Mouse (Mus musculus) embryonic facial prominence, embryonic 13.5 days (tissue): ENCODE results near the gene Lsm11. TPM values are rescaled to one million over a fixed set of nuclear protein-coding genes. Genes with fewer than 3 reads are reported as not detected.
A peak's percentile ranks its signal among the peaks of the same experiment; 100 is the strongest.
"Not testable (repeated sequence)": the region's sequence is repeated elsewhere in the genome, so short reads cannot be mapped to it uniquely, and the experiment has no call there.

ENCODE experiments used
- ATAC-seq: fragments of 200-750 bp; cut with Nextera tagmentation; 2 replicates; pipeline ENCODE4 v1.8.0; 2017; ENCODE audit warnings: low read depth; ENCODE audit not compliant: insufficient number of reproducible peaks, insufficient read depth, low FRiP score, low TSS enrichment
- H3K27ac ChIP-seq: fragments of 300-500 bp; sonication (generic); 2 replicates; pipeline ENCODE4 v1.5.1; 2015; ENCODE audit warnings: moderate library complexity, mild to moderate bottlenecking, inconsistent platforms
- H3K27me3 ChIP-seq: fragments of 300-500 bp; sonication (generic); 2 replicates; pipeline ENCODE4 v1.6.1; 2015; ENCODE audit warnings: mild to moderate bottlenecking, inconsistent platforms
- H3K36me3 ChIP-seq: fragments of 300-500 bp; sonication (generic); 2 replicates; pipeline ENCODE4 v1.6.1; 2015; ENCODE audit warnings: mild to moderate bottlenecking, inconsistent platforms
- H3K4me1 ChIP-seq: fragments of 300-500 bp; sonication (generic); 2 replicates; pipeline ENCODE4 v1.6.1; 2015; ENCODE audit warnings: inconsistent platforms
- H3K4me2 ChIP-seq: fragments of 300-500 bp; sonication (generic); 2 replicates; pipeline ENCODE4 v1.6.1; 2015; ENCODE audit warnings: moderate library complexity, mild to moderate bottlenecking, inconsistent platforms
- H3K4me3 ChIP-seq: fragments of 300-500 bp; sonication (generic); 2 replicates; pipeline ENCODE4 v1.5.1; 2015; ENCODE audit warnings: mild to moderate bottlenecking, inconsistent platforms
- H3K9ac ChIP-seq: fragments of 300-500 bp; sonication (generic); 2 replicates; pipeline ENCODE4 v1.6.1; 2015; ENCODE audit warnings: mild to moderate bottlenecking, inconsistent platforms
- H3K9me3 ChIP-seq: fragments of 300-500 bp; sonication (generic); 2 replicates; pipeline ENCODE4 v1.6.1; 2016; ENCODE audit warnings: inconsistent platforms
- WGBS: fragments of 180-500 bp; shearing (Covaris S2); methylation state at CpG from one replicate; pipeline ENCODE4 v1.1.7; 2015; ENCODE audit warnings: mixed read lengths; 5-methylcytosine and 5-hydroxymethylcytosine counted together
- polyA plus RNA-seq: library from polyadenylated mRNA; unstranded; fragments of >200 nt; fragmentation: Nextera tagmentation; extraction: Ambion mirVana; gene quantifications from 2 replicates; pipeline ENCODE4 v1.2.1, GENCODE M21; 2015

Gene Lsm11
- polyA plus RNA-seq, 1 experiment from 2014 or later: 7.0 TPM

DNA sequence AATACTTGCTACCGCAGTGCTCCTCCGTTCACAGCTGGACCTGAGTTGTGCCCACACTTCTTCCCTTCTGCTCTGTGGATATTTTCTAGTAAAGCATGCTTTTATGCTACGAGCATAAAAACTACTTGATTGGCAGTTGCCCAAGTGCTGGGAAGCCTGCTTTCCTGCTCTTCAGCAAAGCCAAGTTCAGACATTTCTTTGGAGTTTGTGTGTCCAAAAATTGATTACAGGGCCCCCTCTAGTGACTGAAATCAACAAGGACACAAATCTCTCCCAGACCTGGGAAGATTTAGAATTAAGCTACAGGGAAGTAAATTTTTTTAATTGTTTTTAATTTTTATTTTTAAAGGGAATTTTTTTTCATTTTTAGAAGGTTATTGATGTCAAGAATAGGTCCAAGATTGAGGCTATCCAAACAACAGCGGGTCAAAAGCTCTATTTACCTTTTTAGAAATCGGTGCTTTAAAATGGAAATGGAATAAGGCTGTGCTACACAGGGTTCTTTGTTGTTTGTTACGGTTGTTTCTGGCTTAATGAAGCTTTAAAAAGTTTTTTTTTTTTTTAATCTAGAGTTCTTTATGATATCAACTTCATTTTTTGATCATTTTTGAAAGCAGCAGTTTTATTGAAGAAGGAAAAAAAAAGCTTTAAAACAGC, 63.6 kb downstream of the Lsm11 start:
- 46% methylated on average over 6 of the region's 6 CpGs for WGBS
- ATAC-seq: no peak
- Histone ChIP-seq H3K27ac (peak overlapping the region; percentile 69), H3K9me3 (no peaks in the 10 kb centered on the region), H3K9ac (no peak overlapping the region), H3K4me1 (peaks cover 32% of the 10 kb centered on the region), H3K4me3 (no peak overlapping the region), H3K4me2 (0 out of 2 replicates have a peak overlapping the region, but pooled peaks have one; percentile 2), H3K36me3 (peaks cover 6% of the 10 kb centered on the region), H3K27me3 (no peaks in the 10 kb centered on the region)

DNA sequence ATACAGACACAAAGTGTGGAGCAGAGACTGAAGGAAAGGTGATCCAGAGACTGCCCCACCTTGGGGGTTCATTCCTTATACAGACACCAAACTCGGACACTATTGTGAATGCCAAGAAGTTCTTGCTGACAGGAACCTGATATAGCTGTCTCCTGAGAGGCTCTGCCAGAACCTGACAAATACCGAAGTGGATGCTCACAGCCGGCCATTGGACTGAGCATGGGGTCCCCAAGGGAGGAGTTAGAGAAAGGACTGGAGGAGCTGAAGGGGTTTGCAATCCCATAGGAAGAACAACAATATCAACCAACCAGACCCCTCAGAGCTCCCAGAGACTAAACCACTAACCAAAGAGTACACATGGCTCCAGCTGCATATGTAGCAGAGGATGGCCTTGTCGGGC, 65.4 kb downstream of the Lsm11 start:
- not testable (repeated sequence) for H3K36me3 ChIP-seq, ATAC-seq, H3K4me3 ChIP-seq, H3K27me3 ChIP-seq, H3K9ac ChIP-seq, H3K9me3 ChIP-seq, H3K4me2 ChIP-seq, H3K27ac ChIP-seq
- 76% methylated on average over 4 of the region's 4 CpGs for WGBS
- peaks cover 35% of the 10 kb centered on the region for H3K4me1 ChIP-seq

Other genes with a start within 250 kb of the Lsm11 start
- 81.8 and 92.9 TPM in 2 replicates for gene Clint1, start 92.9 kb downstream of the Lsm11 start, polyA plus RNA-seq
- 12.7 and 13.2 TPM in 2 replicates for gene Thg1l, start 10.6 kb upstream of the Lsm11 start, polyA plus RNA-seq
- 0.11 TPM in 1 of 2 replicates, not detected in the other for gene Sox30, start 35.4 kb upstream of the Lsm11 start, polyA plus RNA-seq
- gene Gm12166, start 107.4 kb upstream of the Lsm11 start, polyA plus RNA-seq: 3.1 and 5.8 TPM in 2 replicates
- 9.7 and 10.0 TPM in 2 replicates for gene Adam19, start 111.1 kb upstream of the Lsm11 start, polyA plus RNA-seq
- gene Nipal4, start 221.6 kb upstream of the Lsm11 start, polyA plus RNA-seq: 1.4 and 2.0 TPM in 2 replicates